Mouse (Mus musculus) cerebellum, adult (tissue): ENCODE results near the gene Atp4b.

Experiments
- ATAC-seq: cut with Nextera tagmentation; 2 replicates; pipeline ENCODE4 v1.9.2; 2017; ENCODE audit warnings: mild to moderate bottlenecking, moderate library complexity, mixed read lengths; ENCODE audit not compliant: insufficient number of reproducible peaks, low FRiP score, low TSS enrichment

Gene Atp4b

GRCm38 (mm10) chr8:13396725-13397124 lies at the start of gene Atp4b:
Gene Atp4b (minus strand): TSS chr8:13396825.
- ATAC-seq: no peak

DNA sequence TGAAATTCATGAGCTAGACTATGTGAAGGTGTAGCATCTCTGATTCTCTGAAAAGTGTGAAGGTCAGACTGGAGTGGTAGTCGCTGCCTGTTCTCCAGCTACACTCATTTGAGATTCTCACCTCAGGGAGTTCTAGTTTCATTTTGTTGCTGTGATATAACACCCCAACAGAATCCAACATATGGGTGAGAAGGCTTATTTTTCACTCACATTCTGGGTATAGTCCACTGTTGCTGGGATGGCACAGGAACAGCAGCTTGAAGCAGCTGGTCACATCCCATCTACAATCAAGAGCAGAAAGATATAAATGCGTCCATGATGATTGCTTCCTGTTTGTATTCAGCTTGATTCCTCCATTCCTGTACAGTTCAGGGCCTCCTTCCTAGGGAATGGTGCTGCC lies 45.5 kb upstream of the Atp4b start:
- no peak for ATAC-seq

- ATAC-seq: no peak
Measured at GRCm38 (mm10) chr8:13437531-13437930, 40.9 kb upstream of the Atp4b start.

- ATAC-seq: no peak
Measured at GRCm38 (mm10) chr8:13436052-13436451, 39.4 kb upstream of the Atp4b start.

DNA sequence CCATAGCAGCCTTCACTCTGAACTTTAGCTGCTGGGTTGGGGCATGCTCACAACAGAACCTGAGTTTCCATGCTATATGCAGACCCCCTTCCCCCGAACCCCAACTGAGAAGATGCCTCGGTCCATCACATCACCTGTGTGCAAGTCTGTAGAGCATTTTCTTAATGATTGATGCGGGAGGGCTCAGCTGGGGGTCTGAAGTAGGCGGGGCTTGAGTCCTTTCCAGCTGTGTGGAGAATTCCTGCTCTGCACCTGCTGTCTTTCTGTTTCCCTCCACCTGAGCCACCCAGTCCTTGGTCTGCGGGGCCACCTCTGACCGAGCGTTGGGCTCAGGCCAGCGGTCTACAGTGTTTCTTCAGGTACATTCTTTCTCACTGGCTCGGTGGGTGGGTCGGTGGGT lies 38.3 kb upstream of the Atp4b start, which contains the start of gene Tmem255b:
Gene Tmem255b, plus strand, starts transcription at position 301 of the 400 bp plus-strand sequence.
- ATAC-seq: no peak

DNA sequence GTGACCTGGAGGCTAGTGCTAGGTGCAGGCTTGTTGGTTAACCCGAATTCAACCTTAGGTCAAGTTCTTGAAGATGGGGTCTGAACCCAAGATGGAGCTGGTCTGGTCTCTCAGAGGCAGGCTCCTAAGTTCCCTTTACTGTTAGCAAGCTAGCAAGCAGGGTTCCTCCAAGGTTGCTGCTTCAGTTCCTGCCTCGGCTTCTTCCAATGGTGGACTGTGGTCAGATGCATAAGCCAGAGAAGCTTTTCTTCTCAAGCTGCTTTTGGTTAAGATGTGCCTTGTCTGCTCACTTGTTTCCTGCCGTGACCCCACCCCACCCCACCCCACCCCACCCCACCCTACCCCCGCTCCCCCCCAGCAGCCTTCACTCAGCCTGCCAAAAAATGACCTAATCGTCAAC lies 36.5 kb upstream of the Atp4b start:
- no peak for ATAC-seq

DNA sequence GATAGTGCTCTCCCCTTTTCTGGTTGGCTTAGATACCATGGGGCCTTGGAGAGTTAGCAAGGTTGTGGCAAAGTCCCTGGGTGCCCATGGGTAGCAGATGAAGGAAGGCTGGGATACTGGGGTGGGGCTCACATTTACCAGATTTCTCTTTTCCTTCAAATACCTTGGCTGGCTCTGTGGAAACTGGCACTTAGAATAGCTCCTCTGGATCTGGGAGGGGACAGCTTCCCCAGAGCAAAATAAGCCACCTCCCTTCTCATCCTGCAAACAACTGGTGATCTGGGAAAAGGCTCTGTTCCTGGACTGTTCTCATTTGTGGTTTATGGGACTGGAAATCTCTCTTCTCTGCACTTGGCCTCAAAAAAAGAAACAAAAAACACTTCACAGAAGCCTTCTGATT lies 34.2 kb upstream of the Atp4b start:
- no peak for ATAC-seq

DNA sequence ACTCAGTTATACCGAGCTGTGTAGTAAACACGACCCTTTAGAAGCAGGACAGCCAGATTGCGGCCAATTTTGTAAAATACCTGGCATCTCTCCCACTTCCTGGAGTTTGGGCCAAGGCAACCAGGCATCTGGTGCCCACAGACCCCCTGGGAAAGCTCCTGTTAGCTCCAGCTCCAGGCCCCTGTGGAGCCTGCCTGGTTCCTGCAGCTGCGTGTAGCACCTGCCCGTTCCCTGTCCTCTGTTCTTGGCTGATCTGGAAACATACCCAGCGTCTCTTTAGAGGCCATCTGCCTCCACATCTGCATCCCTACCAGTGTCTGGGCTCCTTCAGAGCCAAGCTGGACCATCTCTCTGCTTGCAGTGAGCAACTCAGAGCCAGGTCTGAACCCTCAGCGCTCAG lies 33.8 kb upstream of the Atp4b start:
- no peak for ATAC-seq

GRCm38 (mm10) chr8:13428156-13428555 lies 31.5 kb upstream of the Atp4b start:
- no peak for ATAC-seq

- no peak for ATAC-seq
Measured at GRCm38 (mm10) chr8:13427351-13427750, 30.7 kb upstream of the Atp4b start.

- ATAC-seq: no peak
Measured at GRCm38 (mm10) chr8:13420970-13421369, 24.3 kb upstream of the Atp4b start.

DNA sequence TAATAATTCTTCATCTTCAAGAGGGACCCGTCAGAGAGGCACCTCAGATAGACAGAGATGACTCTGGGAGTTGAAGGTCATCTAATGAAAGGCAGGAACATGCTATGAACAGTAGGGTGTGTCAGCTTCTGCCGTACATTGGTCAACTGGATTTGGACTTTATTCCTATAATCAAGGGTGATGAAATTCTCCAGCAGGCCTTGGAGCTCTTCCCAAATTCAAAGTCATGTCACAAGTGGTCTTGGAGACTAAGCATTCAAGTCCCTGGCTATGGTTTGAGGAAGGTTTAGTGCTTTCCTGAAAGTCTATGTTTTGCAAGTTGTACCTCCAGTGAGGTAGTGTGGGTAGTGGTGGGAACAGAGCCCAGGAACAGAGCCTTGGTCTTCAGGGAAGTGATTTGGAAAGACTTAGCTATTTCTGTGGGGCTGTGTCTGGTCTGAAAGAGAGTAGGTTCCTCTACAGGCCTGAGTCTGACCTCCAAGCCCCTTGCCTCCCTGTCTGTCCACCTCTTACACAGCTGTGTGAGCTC lies 22.6 kb upstream of the Atp4b start:
- no peak for ATAC-seq

DNA sequence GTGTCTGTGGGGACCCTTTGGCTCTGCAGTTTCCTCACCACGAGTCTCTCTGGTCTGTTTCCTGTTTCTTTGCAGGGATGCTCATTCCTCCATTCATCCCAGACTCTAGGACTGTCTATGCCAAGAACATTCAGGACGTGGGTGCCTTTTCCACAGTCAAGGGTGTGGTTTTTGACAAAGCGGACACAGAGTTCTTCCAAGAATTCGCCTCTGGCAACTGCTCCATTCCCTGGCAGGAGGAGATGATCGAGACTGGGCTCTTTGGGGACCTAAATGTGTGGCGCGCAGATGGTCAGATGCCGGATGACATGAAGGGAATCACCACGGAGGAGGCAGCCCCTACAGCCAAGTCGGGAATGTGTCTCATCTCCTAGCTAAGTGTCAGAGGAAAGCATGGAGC lies 19.3 kb upstream of the Atp4b start:
- no peak for ATAC-seq

DNA sequence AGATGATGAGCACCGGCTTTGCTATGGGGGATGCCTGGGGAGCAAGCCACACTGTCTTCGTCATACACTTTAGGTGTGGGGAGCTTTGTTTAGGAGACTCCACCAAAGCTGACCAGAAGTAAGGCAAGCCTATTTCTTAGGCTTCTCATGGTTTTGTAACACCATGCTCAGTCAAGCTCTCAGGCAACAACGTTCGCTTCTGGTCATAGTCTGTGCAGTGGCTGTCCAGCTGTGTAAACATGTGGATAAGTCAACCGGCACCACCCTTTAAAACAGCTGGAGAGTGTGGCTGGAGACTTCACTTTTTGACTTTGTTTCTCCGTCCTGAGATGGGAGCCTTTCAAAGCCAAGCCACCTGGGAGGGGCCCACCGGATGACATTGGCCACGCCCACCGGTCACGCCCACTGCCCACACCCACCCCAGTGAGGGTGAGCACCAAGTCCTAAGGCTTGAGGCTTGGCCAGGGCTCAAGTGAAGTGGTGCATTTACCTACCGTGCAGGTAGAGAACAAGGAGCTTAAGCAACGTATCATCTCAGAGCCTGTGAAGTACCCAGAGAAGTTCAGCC lies 17.3 kb upstream of the Atp4b start:
- ATAC-seq: no peak

DNA sequence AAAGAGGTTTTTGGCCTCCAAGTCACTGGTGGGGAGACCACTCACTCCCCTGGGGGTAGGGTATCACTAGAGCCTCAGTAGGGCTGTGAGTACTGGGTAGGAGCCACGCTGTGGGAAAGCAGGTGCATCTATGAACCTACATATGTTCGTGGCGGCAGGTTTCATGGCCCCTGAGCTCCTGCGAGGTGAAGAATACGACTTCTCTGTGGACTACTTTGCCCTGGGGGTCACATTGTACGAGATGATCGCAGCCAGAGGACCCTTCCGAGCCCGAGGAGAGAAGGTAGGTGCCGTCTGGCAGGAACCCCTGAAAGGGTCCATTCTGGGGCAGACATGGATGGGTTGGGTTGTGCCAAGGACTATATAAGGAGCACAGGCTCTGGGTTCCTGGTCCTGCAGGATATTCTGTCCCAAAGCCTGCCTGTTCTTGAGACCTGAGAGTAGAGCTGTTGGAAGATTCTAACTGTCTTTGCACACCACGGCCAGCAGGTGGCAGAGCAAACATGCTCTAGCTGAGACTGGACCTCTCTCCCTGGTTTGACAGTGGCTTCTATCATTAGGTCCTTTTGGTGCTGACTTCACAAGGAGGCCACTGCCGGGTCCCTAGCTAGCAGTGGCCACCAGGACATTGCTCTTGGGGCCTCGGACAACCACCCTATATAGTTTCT lies 16.4 kb upstream of the Atp4b start:
- ATAC-seq: peak; percentile 60; the same call in 1 of the 2 replicates

- ATAC-seq: no peak
Measured at GRCm38 (mm10) chr8:13411597-13411996, 15.0 kb upstream of the Atp4b start.

DNA sequence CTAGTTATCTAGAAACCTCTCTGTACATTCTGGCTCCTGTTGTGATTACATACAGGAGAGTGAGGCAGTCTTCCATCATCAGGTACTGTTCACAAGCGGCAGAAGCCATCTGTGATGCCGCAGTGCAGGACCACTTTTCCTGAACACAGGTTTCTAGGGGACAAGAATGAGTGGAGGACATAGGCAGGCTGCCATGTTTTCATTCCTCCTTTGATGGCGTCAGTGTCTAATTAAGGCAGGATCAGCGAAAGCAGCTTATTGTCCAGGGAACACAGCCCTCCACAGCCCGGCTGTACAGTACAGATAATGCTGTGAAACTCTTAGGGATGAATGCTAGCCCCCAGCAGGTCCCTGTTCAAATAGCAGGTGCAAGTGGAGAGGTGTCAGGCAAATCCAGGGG lies 9.4 kb upstream of the Atp4b start:
- no peak for ATAC-seq

DNA sequence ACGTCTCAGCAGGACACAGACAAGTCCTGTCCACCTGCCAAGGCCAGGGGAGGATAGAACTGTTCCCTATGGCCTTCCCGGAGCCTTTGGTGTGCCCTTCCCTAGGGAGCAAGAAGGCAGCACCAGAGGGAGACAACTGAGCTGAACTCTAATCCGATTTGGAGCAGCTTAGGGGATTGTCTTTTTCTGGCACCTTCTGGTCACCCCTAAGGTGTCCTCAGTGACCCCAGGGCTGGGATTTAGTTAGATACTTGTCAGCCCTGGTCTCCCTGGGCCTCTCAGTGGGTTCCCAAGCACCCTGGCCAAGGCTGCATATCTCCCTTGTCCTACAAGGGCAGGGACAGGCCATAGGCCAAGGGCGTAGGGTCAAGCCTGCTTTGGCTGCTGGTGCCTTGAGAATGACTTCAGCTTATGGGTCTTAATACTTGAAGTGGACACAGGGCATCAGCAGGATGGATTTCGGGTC lies 8.1 kb upstream of the Atp4b start, which contains the start of gene Grk1:
Gene Grk1, plus strand, starts transcription at position 416 of the 466 bp plus-strand sequence.
- ATAC-seq: no peak

DNA sequence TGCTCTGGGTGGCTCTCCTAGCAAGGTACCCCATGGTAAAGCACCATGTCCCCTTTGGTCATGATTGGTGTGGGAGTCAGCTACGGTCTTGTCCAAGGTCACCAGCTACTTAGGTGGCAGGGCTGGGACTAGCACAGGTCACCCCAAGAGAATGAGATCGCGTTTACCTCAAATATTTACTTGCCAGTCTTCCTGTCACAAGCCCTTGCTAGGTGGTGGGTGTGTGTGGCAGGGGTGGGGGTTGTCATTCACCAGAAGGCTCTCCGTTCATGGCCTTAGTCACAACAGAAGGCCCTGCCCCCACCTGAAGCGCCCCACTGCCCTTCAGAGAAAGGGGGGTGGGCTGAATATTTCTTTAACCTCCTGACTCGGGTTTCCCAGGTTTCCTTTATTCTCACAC lies 6.9 kb upstream of the Atp4b start:
- no peak for ATAC-seq

DNA sequence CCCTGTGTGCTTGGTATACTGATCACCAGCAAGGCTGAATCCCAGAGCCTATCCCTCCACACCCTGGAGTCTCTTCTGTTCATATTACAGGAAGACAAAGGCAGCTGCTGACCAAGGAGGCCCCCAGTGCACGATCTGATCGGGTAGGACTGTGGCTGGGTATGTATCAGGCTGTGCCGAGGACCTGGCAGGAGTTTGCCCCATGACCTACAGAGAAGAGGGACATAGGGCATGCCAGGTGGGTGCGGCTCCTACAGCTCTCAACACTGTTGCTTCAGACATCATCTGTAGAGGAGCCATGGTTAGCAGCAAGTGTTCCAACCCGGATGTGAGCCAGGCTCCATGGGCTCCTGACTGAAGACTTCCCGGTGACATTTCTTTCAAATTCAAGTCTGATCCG lies 2.8 kb downstream of the Atp4b start:
- no peak for ATAC-seq

DNA sequence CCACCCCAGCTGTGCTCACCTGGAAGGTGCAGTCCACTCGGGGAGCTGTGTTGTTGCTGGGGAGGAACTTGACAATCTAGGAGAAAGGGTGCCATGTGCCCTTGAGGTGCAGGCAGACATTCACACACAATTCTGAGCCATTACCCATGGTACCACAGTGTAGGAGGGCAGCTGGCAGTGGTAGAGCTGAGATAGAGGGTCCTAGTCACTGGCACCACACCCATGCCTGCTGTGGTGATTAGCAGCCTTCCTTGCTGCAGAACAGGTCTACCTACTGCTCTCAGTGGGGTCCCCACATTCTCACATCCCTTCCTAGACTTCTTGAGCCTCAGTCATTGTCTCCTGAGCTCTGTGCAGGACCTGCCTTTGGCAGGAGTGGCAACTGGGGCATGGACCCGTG lies 7.9 kb downstream of the Atp4b start:
- no peak for ATAC-seq

GRCm38 (mm10) chr8:13387728-13388127 lies 8.9 kb downstream of the Atp4b start:
- no peak for ATAC-seq
